Mouse (Mus musculus): ENCODE data around the gene Mfsd4b5. TPM values are rescaled to one million over a fixed set of nuclear protein-coding genes. Genes with fewer than 3 reads are reported as not detected.
"Not testable (repeated sequence)": the region's sequence is repeated elsewhere in the genome, so short reads cannot be mapped to it uniquely, and the experiment has no call there.

Gene Mfsd4b5
- polyA plus RNA-seq, 1 experiment from 2014 or later = not detected

DNA sequence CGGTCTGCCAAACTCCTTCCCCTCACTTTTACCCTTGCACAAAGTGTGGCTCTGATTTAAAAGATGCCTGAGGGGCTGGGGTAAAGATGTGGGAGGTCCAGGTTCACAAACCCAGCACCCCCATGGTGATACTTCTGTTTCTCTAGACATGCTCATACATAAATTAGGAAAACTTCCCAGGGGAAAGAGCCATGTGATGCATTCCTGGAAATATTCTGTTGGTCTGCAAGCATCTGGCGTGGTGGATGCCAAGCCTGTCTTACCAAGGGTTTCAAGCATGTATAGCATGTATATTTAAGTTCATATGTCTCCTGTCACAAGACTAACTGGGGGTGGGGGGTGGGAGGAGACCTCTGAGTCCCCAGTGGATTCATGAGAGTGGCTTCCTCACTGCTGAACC lies 34.0 kb upstream of the Mfsd4b5 start:
- WGBS = 68% methylated on average over 2 of the region's 2 CpGs
- DNase-seq (ENCODE audit: low spot score) (no peak), ATAC-seq (no peak)

DNA sequence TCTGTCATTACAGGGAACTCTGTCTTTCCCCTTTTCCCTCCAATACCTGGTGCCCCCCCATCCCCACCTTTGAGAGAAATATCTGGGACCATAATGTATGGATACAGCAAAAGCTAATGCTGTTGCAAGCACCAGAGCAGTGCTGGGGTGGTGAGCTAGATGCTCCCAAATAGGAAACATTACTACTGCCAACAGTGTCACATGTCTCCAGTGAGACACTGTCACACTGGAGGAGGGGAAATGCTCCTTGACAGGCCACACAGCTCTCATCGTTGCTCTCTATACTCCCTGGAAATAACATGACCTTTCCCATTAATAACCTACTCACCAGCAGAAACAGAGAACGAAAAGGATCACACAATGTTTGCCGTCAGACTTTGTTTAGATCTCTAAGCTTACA lies 33.0 kb upstream of the Mfsd4b5 start:
- ATAC-seq = no peak
- H3K4me3 ChIP-seq (ENCODE audit: low read depth, low read length) = no peak overlapping the region
- H3K9me3 ChIP-seq (replicated peaks; ENCODE audit: control insufficient read depth, low read length) = no peaks in the 10 kb centered on the region
- DNase-seq (ENCODE audit: low spot score) = no peak
- no peak overlapping the region for H3K9ac ChIP-seq (ENCODE audit: low read length)
- 60% methylated on average over 3 of the region's 3 CpGs for WGBS
- no peak overlapping the region for H3K4me2 ChIP-seq (ENCODE audit: low read length)
- H3K36me3 ChIP-seq (ENCODE audit: control insufficient read depth, insufficient read depth, low read length) = no peaks in the 10 kb centered on the region
- H3K27me3 ChIP-seq (replicated peaks; ENCODE audit: control insufficient read depth, insufficient read depth, low read length) = no peaks in the 10 kb centered on the region
- H3K4me1 ChIP-seq (ENCODE audit: control insufficient read depth, insufficient read depth, low read length) = peaks cover 2% of the 10 kb centered on the region; the same call in 1 of the 2 replicates
- H3K27ac ChIP-seq (ENCODE audit: low read depth, low read length) = no peak overlapping the region

More for the DNA sequence above, 34.0 kb upstream of the Mfsd4b5 start:
- H3K27me3 ChIP-seq (replicated peaks; ENCODE audit: control insufficient read depth, insufficient read depth, low read length) = no peaks in the 10 kb centered on the region
- no peak overlapping the region for H3K9ac ChIP-seq (ENCODE audit: low read length)
- H3K36me3 ChIP-seq (ENCODE audit: control insufficient read depth, insufficient read depth, low read length) = no peaks in the 10 kb centered on the region
- no peak overlapping the region for H3K4me3 ChIP-seq (ENCODE audit: low read depth, low read length)
- H3K27ac ChIP-seq (ENCODE audit: low read depth, low read length) = no peak overlapping the region
- H3K9me3 ChIP-seq (replicated peaks; ENCODE audit: control insufficient read depth, low read length) = no peaks in the 10 kb centered on the region
- H3K4me2 ChIP-seq (ENCODE audit: low read length) = no peak overlapping the region
- H3K4me1 ChIP-seq (ENCODE audit: control insufficient read depth, insufficient read depth, low read length) = peaks cover 2% of the 10 kb centered on the region; the same call in 1 of the 2 replicates

DNA sequence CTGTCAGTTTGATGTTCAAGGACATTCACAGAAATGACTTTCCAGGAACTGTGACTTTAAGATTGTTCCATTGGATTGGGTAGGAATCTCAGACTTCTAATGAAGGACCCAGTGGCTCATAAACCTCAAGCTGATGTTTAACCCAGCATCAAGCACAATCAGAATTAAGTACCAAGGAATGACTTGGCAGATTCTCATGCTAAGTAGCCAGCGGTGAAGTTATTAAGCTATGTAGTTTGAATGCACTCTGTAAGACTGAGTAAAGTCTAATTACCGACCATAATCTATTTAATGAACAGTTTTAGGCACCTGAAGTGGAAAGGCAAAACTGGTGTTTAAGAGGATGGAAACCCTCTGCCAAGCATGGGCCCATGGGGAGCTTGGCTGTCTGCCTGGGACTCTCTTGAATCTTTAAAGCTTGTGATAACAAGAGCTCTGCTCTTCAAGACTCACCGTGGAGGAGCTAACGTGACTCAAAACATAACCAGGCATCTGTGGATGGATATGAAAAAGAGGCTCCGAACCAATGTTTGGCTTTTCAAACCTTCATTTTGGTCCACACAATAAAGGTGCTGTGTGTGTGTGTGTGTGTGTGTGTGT lies 31.9 kb upstream of the Mfsd4b5 start:
- H3K9me3 ChIP-seq (replicated peaks; ENCODE audit: control insufficient read depth, low read length) = no peaks in the 10 kb centered on the region
- no peak overlapping the region for H3K4me2 ChIP-seq (ENCODE audit: low read length)
- H3K4me1 ChIP-seq (ENCODE audit: control insufficient read depth, insufficient read depth, low read length) = no peaks in the 10 kb centered on the region
- 65% methylated on average over 5 of the region's 5 CpGs for WGBS
- no peak overlapping the region for H3K27ac ChIP-seq (ENCODE audit: low read depth, low read length)
- DNase-seq (ENCODE audit: low spot score) = no peak
- no peak overlapping the region for H3K9ac ChIP-seq (ENCODE audit: low read length)
- H3K36me3 ChIP-seq (ENCODE audit: control insufficient read depth, insufficient read depth, low read length) = no peaks in the 10 kb centered on the region
- ATAC-seq = no peak
- H3K4me3 ChIP-seq (ENCODE audit: low read depth, low read length) = no peak overlapping the region
- H3K27me3 ChIP-seq (replicated peaks; ENCODE audit: control insufficient read depth, insufficient read depth, low read length) = no peaks in the 10 kb centered on the region

DNA sequence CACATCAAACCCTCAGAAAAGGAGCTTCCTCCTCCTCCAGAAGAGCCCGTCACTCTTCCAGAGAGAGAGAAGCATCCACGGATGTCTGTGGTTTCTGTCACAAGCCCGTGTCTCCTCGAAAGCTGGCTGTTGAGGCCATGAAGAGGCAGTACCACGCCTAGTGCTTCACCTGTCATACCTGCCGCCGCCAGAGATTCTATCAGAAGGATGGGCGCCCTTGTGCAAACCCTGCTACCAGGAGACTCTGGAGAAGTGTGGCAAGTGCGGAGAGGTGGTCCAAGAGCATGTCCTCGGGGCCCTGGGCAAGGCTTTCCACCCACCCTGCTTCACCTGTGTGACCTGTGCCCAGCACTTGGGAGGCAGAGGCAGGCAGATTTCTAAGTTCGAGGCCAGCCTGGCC lies 23.1 kb upstream of the Mfsd4b5 start:
- DNase-seq (ENCODE audit: low spot score) = no peak
- WGBS = 82% methylated on average over 11 of the region's 11 CpGs

DNA sequence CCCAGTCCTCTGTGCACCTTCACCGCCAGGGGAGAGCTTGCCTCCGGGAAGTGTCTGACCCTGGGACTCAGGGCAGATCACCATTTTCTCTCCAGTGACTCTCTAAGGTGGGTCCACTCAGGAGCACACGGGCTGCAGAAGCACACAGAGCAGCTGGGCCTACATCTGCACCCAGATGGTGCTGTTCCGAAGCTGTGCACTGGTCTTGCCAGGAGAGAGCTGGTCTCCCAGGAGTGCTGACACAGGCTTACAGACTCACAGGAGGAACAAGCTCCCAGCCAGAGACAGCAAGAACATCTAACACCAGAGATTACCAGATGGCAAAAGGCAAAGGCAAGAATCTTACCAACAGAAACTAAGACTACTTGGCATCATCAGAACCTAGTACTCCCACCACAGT lies 22.4 kb upstream of the Mfsd4b5 start:
- H3K9ac ChIP-seq (ENCODE audit: low read length); DNase-seq (ENCODE audit: low spot score); H3K36me3 ChIP-seq (ENCODE audit: control insufficient read depth, insufficient read depth, low read length); H3K4me3 ChIP-seq (ENCODE audit: low read depth, low read length); H3K4me2 ChIP-seq (ENCODE audit: low read length); H3K27me3 ChIP-seq (replicated peaks; ENCODE audit: control insufficient read depth, insufficient read depth, low read length); H3K4me1 ChIP-seq (ENCODE audit: control insufficient read depth, insufficient read depth, low read length); H3K9me3 ChIP-seq (replicated peaks; ENCODE audit: control insufficient read depth, low read length); H3K27ac ChIP-seq (ENCODE audit: low read depth, low read length); ATAC-seq: not testable (repeated sequence)
- WGBS = 85% methylated on average over 4 of the region's 4 CpGs

More for the DNA sequence above, 23.1 kb upstream of the Mfsd4b5 start:
- ATAC-seq = no peak
- H3K36me3 ChIP-seq (ENCODE audit: control insufficient read depth, insufficient read depth, low read length) = no peaks in the 10 kb centered on the region
- H3K4me1 ChIP-seq (ENCODE audit: control insufficient read depth, insufficient read depth, low read length) = no peaks in the 10 kb centered on the region
- H3K27me3 ChIP-seq (replicated peaks; ENCODE audit: control insufficient read depth, insufficient read depth, low read length) = no peaks in the 10 kb centered on the region
- no peaks in the 10 kb centered on the region for H3K9me3 ChIP-seq (replicated peaks; ENCODE audit: control insufficient read depth, low read length)
- no peak overlapping the region for H3K9ac ChIP-seq (ENCODE audit: low read length)
- no peak overlapping the region for H3K27ac ChIP-seq (ENCODE audit: low read depth, low read length)
- H3K4me2 ChIP-seq (ENCODE audit: low read length) = no peak overlapping the region
- no peak overlapping the region for H3K4me3 ChIP-seq (ENCODE audit: low read depth, low read length)

DNA sequence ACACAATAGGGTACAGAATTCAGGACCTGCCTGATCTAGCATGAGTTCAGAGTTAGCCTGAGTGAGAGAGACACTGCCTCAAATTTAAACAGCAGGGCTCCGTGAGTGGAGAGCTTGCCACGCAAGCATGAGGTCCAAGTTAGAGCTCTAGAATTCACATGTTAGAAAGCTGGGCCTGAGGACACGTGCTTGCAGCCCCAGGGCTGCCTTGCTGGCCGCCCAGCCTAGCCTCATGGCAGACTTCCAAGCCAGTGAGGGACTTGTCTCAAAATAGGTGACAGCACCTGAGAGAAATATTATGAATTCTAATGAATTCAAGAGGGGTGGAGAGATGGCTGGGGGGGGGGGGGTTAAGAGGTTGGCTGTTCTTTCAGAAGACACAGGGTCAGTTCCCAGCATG lies 21.5 kb upstream of the Mfsd4b5 start:
- no peaks in the 10 kb centered on the region for H3K9me3 ChIP-seq (replicated peaks; ENCODE audit: control insufficient read depth, low read length)
- no peaks in the 10 kb centered on the region for H3K27me3 ChIP-seq (replicated peaks; ENCODE audit: control insufficient read depth, insufficient read depth, low read length)
- H3K36me3 ChIP-seq (ENCODE audit: control insufficient read depth, insufficient read depth, low read length) = no peaks in the 10 kb centered on the region
- no peaks in the 10 kb centered on the region for H3K4me1 ChIP-seq (ENCODE audit: control insufficient read depth, insufficient read depth, low read length)
- no peak overlapping the region for H3K9ac ChIP-seq (ENCODE audit: low read length)
- H3K4me2 ChIP-seq (ENCODE audit: low read length) = no peak overlapping the region
- DNase-seq (ENCODE audit: low spot score) (no peak), ATAC-seq (no peak)
- WGBS = 85% methylated on average over 4 of the region's 4 CpGs
- no peak overlapping the region for H3K27ac ChIP-seq (ENCODE audit: low read depth, low read length)
- no peak overlapping the region for H3K4me3 ChIP-seq (ENCODE audit: low read depth, low read length)

DNA sequence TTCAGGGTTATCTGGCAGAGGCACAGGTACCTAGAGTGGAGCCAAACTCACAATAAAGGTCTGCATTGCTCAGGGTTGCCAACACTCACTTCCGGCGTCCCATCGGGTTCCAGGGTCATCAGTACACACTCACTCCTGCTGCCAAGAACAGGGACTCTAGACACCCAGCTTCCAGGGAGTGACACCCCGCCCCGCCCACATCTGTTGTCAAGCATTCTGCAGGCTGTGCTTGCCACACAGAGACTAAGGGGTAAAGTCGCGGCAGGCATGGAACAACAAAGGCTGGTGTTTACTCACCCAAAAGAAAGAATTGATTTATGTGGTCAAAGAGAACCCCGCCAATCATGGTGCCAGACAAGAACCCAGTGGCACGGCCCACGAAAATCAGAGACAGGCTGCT lies 20.5 kb upstream of the Mfsd4b5 start:
- Histone ChIP-seq H3K27me3 (replicated peaks; ENCODE audit: control insufficient read depth, insufficient read depth, low read length) (no peaks in the 10 kb centered on the region), H3K9ac (ENCODE audit: low read length) (no peak overlapping the region), H3K27ac (ENCODE audit: low read depth, low read length) (no peak overlapping the region), H3K9me3 (replicated peaks; ENCODE audit: control insufficient read depth, low read length) (no peaks in the 10 kb centered on the region), H3K4me3 (ENCODE audit: low read depth, low read length) (no peak overlapping the region), H3K4me1 (ENCODE audit: control insufficient read depth, insufficient read depth, low read length) (no peaks in the 10 kb centered on the region), H3K36me3 (ENCODE audit: control insufficient read depth, insufficient read depth, low read length) (no peaks in the 10 kb centered on the region), H3K4me2 (ENCODE audit: low read length) (no peak overlapping the region)
- WGBS = 34% methylated on average over 10 of the region's 10 CpGs
- peak; percentile 46; the same call in 1 of the 2 replicates for ATAC-seq
- peak; percentile 16 for DNase-seq (ENCODE audit: low spot score)

DNA sequence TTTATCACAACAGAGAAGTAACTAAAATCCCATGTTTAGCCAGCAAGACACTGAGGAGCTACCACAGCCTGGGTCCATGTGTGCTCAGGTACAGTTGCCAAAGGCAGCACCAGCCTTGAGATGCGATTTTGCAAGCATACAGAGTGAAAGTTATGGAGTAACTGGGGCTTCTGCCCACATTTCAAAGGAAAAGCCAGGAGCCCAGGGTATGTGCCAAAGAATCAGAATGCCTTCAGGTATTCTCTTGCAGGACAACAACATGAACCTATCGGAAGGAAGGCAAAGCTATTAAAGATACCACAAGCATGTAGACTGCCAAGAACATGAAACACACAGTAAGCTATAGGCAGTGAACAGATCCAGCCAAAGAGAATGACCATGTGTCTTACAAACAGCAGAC lies 14.3 kb upstream of the Mfsd4b5 start:
- no peaks in the 10 kb centered on the region for H3K36me3 ChIP-seq (ENCODE audit: control insufficient read depth, insufficient read depth, low read length)
- no peaks in the 10 kb centered on the region for H3K9me3 ChIP-seq (replicated peaks; ENCODE audit: control insufficient read depth, low read length)
- H3K27me3 ChIP-seq (replicated peaks; ENCODE audit: control insufficient read depth, insufficient read depth, low read length) = no peaks in the 10 kb centered on the region
- ATAC-seq (no peak), DNase-seq (ENCODE audit: low spot score) (no peak)
- no peak overlapping the region for H3K4me2 ChIP-seq (ENCODE audit: low read length)
- no peak overlapping the region for H3K27ac ChIP-seq (ENCODE audit: low read depth, low read length)
- H3K4me3 ChIP-seq (ENCODE audit: low read depth, low read length) = no peak overlapping the region
- no peak overlapping the region for H3K9ac ChIP-seq (ENCODE audit: low read length)
- no peaks in the 10 kb centered on the region for H3K4me1 ChIP-seq (ENCODE audit: control insufficient read depth, insufficient read depth, low read length)
- 99% methylated on average over 2 of the region's 2 CpGs for WGBS

DNA sequence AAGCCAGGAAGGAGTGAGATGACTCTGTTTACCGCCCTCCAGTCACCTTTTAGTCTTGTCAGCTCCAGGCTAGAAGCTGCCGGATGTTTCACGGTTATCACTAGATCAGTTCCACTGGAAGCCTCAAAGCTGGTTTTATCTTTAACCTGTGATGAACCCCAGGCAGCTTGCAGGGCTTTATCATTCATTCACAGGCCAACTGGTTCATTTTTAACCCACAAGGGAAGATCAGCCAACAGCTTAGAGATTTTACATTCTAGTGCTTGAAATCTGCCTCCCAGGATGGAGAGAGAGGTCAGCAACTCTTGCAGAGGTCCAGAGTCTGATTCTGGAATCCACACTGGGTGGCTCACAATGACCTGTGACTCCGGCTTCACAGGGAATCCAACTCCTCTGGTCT lies 4.7 kb upstream of the Mfsd4b5 start:
- no peaks in the 10 kb centered on the region for H3K27me3 ChIP-seq (replicated peaks; ENCODE audit: control insufficient read depth, insufficient read depth, low read length)
- no peak overlapping the region for H3K4me3 ChIP-seq (ENCODE audit: low read depth, low read length)
- no peaks in the 10 kb centered on the region for H3K36me3 ChIP-seq (ENCODE audit: control insufficient read depth, insufficient read depth, low read length)
- ATAC-seq (no peak), DNase-seq (ENCODE audit: low spot score) (no peak)
- H3K27ac ChIP-seq (ENCODE audit: low read depth, low read length) = no peak overlapping the region
- H3K4me1 ChIP-seq (ENCODE audit: control insufficient read depth, insufficient read depth, low read length) = no peaks in the 10 kb centered on the region
- no peaks in the 10 kb centered on the region for H3K9me3 ChIP-seq (replicated peaks; ENCODE audit: control insufficient read depth, low read length)
- no peak overlapping the region for H3K4me2 ChIP-seq (ENCODE audit: low read length)
- 79% methylated on average over 4 of the region's 4 CpGs for WGBS
- no peak overlapping the region for H3K9ac ChIP-seq (ENCODE audit: low read length)

All from forebrain, embryonic 14.5 days (tissue).